Mouse (Mus musculus): ENCODE data around the gene Atxn1.

The Atxn1 gene

DNA sequence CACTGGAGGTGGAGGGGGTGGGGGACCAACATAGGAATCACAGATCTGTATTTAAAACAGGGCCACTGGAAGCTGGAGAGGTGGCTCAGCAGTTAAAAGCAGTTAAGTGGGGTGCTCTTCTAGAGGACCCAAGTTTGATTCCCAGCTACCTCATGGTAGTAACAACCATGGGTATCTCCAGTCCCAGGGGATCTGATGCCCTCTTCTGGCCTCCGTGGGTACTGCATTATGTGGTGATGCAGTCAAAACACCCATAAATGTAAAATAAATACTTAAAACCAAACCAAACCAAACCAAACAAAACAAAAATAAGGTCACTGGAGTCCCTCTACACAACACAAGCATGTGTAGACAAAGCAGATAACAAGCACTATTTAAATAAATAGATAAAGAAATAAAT, 32.9 kb downstream of the Atxn1 start:
- DNase-seq (ENCODE audit: low spot score in 2 of 2) = no peak

- DNase-seq (ENCODE audit: low spot score in 2 of 2) = no peak
Observed at GRCm38 (mm10) chr13:45931215-45931614, 33.6 kb downstream of the Atxn1 start.

- no peak for DNase-seq (ENCODE audit: low spot score in 2 of 2)
Observed at GRCm38 (mm10) chr13:45929744-45930143, 35.1 kb downstream of the Atxn1 start.

DNA sequence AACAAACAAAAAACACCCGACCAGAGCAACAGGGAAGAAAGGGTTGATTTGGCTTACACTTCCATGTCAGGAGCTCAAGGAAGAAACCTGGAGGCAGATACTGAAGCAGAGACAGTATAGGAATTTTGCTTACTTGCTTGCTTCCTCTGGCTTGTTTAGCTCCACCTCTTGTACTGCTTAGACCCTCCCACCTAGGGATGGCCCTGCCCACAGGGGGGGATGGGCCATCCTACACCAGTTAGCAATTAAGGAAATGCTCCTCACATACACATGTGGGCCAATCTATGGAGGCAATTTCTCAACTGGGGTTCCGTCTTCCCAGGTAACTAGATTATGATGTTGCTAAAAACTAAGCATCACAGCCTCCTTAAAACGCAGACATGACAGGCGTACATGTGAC, 39.5 kb downstream of the Atxn1 start:
- no peak for DNase-seq (ENCODE audit: low spot score in 2 of 2)

GRCm38 (mm10) chr13:45924555-45924954, 40.3 kb downstream of the Atxn1 start:
- no peak for DNase-seq (ENCODE audit: low spot score in 2 of 2)

GRCm38 (mm10) chr13:45923086-45923485, 41.7 kb downstream of the Atxn1 start:
- DNase-seq (ENCODE audit: low spot score in 2 of 2) = no peak

- no peak for DNase-seq (ENCODE audit: low spot score in 2 of 2)
Observed at GRCm38 (mm10) chr13:45922467-45922866, 42.3 kb downstream of the Atxn1 start.

GRCm38 (mm10) chr13:45918956-45919711, 45.7 kb downstream of the Atxn1 start:
- no peak for DNase-seq (ENCODE audit: low spot score in 2 of 2)

GRCm38 (mm10) chr13:45918006-45918380, 46.8 kb downstream of the Atxn1 start:
- DNase-seq (ENCODE audit: low spot score in 2 of 2) = no peak

DNA sequence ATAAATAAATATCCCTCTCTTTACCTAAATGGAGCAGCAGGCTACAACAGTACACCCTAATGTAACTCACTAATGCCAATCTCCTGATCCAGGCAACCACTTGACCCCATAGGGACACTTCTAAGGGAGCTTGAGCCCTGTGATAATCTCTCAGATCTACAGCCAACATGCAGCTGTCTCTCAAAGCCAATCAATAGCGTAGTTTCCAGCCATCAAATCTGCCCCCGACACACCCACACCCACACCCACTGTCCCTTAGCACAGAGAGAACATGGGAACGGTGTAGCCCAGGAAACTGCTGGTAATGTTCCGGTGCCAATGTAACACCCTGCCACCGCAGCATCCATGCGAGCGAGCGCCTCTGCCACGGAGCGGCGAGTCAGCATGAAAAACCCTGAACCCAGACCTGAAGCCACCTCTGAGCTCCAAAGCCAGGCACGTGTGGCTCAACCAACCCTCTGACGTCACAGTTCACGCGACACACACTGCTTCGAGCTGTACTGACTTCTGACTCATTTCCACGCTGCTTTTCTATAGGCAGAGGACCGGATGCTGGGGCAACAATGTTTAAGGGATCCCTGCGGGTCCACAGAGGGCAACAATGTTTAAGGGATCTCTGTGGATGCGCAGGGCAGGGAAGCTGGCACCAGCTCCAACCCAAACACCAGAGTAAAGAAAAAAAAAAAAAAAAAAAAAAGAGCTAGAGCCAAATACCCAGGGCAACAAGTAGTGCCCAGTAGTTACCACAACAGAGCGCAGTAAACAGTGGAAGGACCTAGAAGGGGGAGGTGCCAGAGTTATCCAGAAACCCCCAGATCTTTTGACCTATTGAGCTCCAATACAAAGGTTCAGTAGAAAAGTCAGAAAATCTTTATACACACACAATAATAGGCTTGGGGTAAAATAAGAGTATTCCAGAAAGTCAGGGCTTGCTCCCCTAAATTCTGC, 47.5 kb downstream of the Atxn1 start:
- no peak for DNase-seq (ENCODE audit: low spot score in 2 of 2)

DNA sequence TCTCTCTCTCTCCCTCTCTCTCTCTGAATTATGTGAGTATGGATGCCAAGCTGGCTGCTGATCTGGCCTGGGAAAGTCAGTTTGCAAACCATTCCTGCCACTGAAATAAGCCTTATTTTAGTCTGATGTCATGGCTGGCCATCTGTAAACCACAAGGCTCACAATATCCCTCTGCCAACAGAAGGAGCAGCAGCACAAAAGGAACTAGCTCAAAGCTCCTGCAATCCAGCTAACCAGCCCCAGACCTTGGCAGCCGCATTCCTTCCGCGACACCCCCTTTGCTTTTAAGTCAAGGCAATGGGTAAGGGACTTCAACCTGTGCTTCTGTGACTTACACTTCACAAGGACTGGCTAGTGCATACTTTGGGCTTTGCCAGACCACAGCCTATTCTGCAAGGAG, 48.9 kb downstream of the Atxn1 start:
- DNase-seq (ENCODE audit: low spot score in 2 of 2) = no peak

- peak in 1 of 2 experiments; percentile 42 for DNase-seq (ENCODE audit: low spot score in 2 of 2)
Observed at GRCm38 (mm10) chr13:45915026-45915425, 49.8 kb downstream of the Atxn1 start.

DNA sequence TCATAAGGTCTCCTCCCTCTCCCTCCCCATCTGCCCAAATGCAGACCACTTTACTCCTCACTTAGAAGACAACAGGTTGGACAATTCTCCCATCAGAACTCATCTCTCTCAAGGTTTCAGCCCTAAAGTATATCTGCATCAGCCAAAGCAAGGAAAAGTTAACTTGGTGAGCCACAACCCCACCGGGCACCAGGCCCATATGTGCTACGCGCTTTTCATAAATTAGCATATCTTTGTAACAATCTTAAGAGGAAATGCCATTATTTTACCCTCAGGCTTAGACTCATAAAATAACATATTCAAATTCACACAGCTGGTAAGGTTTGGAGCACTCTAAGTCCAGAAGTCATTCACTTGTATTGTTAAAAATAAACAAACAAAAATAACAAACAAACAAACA, 50.7 kb downstream of the Atxn1 start:
- no peak for DNase-seq (ENCODE audit: low spot score in 2 of 2)

GRCm38 (mm10) chr13:45911848-45912247, 53.0 kb downstream of the Atxn1 start:
- no peak for DNase-seq (ENCODE audit: low spot score in 2 of 2)

- no peak for DNase-seq (ENCODE audit: low spot score in 2 of 2)
Observed at GRCm38 (mm10) chr13:45911069-45911468, 53.7 kb downstream of the Atxn1 start.

DNA sequence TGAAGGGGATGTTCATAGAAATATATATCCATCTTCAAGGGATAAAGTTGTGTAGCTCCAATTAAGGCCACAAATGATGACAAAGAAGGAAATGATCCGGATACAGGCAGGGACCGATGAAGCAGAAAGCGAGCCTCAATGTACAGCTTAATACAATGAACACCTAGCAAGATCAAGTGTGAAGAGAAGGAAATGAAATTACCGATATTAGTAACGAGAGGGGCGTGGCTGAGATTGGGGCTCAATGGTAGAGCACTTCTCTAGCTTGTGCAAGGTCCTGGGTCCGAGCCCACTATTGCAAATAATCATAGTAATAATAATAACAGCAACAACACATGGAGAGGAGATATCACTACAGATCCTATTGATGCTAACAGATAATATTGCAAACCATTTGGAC, 54.5 kb downstream of the Atxn1 start:
- DNase-seq (ENCODE audit: low spot score in 2 of 2) = no peak

GRCm38 (mm10) chr13:45907181-45907691, 57.6 kb downstream of the Atxn1 start:
- no peak for DNase-seq (ENCODE audit: low spot score in 2 of 2)

GRCm38 (mm10) chr13:45906438-45907166, 58.2 kb downstream of the Atxn1 start:
- no peak for DNase-seq (ENCODE audit: low spot score in 2 of 2)

- DNase-seq (ENCODE audit: low spot score in 2 of 2) = no peak
Observed at GRCm38 (mm10) chr13:45904955-45905354, 59.9 kb downstream of the Atxn1 start.

DNA sequence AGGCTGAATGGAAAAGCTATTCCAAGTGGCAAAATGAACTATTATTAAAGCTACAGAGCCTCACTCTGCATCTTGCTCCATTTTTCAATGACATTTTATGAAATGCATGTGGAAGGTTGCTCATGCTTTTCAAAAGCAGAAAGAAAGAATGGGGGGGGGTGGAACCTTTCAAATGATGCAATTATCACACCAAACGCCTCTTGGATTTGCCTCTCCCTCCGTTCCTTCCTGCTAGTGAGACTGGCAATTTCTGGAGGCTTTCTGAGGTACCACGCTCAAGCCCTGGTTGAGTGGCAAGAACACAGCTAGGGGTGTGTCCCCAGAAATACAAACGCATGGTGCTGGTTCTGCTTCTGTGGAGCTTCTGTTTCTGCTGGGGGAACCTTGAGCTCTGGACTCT, 60.4 kb downstream of the Atxn1 start:
- DNase-seq (ENCODE audit: low spot score in 2 of 2) = no peak

- peak in 1 of 2 experiments; percentile 37 for DNase-seq (ENCODE audit: low spot score in 2 of 2)
Observed at GRCm38 (mm10) chr13:45903519-45904274, 61.1 kb downstream of the Atxn1 start.

Data from urinary bladder, postnatal 36 days (tissue).